Mouse (Mus musculus) liver, adult 2 months (tissue): ENCODE data around the gene Prok1. TPM values are rescaled to one million over a fixed set of nuclear protein-coding genes. Genes with fewer than 3 reads are reported as not detected.

Source experiments
- DNase-seq: peaks from one replicate; pipeline ENCODE4 v3.0.0-alpha.2; 2011; ENCODE audit warnings: low read depth, low spot score; ENCODE audit errors: extremely low read depth
- H3K27ac ChIP-seq: fragments of 200-500 bp; replicated peaks from 2 replicates; pipeline ENCODE4 v1.5.1; 2012; ENCODE audit warnings: low read depth, mild to moderate bottlenecking, control low read depth, inconsistent platforms, low read length; ENCODE audit not compliant: insufficient read depth
- H3K27me3 ChIP-seq: fragments of 200-500 bp; 2 replicates; pipeline ENCODE4 v1.6.1; 2012; ENCODE audit warnings: mild to moderate bottlenecking, moderate library complexity, low read length, inconsistent platforms; ENCODE audit not compliant: control insufficient read depth, insufficient read depth
- H3K36me3 ChIP-seq: fragments of 200-500 bp; 2 replicates; pipeline ENCODE4 v1.6.1; 2012; ENCODE audit warnings: low read length, inconsistent platforms; ENCODE audit not compliant: control insufficient read depth, insufficient read depth
- H3K4me1 ChIP-seq: fragments of 200-500 bp; 2 replicates; pipeline ENCODE4 v1.6.1; 2011; ENCODE audit warnings: low read length; ENCODE audit not compliant: control insufficient read depth, insufficient read depth
- H3K4me3 ChIP-seq: fragments of 200-500 bp; 2 replicates; pipeline ENCODE4 v1.5.1; 2011; ENCODE audit warnings: low read depth, mild to moderate bottlenecking, control low read depth, low read length, moderate library complexity; ENCODE audit not compliant: insufficient read depth
- H3K79me2 ChIP-seq: fragments of 200-500 bp; 2 replicates; pipeline ENCODE4 v1.6.1; 2012; ENCODE audit warnings: inconsistent platforms, mild to moderate bottlenecking, low read length, moderate library complexity; ENCODE audit not compliant: control insufficient read depth, insufficient read depth
- H3K9ac ChIP-seq: fragments of 200-500 bp; 2 replicates; pipeline ENCODE4 v1.6.1; 2012; ENCODE audit warnings: low read depth, mild to moderate bottlenecking, control low read depth, inconsistent platforms, low read length
- CTCF ChIP-seq: fragments of 200-500 bp; IDR thresholded peaks from 2 replicates; pipeline ENCODE4 v1.5.1; 2011; ENCODE audit warnings: low read depth, low read length, control low read depth
- POLR2A ChIP-seq: fragments of 200-500 bp; IDR thresholded peaks from 2 replicates; pipeline ENCODE4 v1.6.1; 2011; ENCODE audit warnings: low read length, control low read depth; ENCODE audit not compliant: insufficient read depth; ENCODE audit errors: extremely low read depth
- WGBS: fragments of 180-500 bp; shearing (Covaris S2); methylation state at CpG from one replicate; pipeline ENCODE4 v1.1.7; 2018; 5-methylcytosine and 5-hydroxymethylcytosine counted together
- polyA plus RNA-seq: library from polyadenylated mRNA; depleted of rRNA; stranded (reverse); fragments of >200 nt; gene quantifications from 2 replicates; pipeline ENCODE4 v1.2.3, GENCODE M21; 2012
- total RNA-seq: library from RNA; depleted of rRNA; stranded (reverse); fragments of >200 nt; gene quantifications from 2 replicates; pipeline ENCODE4 v1.2.3, GENCODE M21; 2014

Prok1 gene
- total and polyA plus RNA-seq, 2 experiments, result 1.2 to 5.6 TPM

- Histone ChIP-seq H3K4me1 (no peaks in the 10 kb centered on the region), H3K4me3 (no peak overlapping the region), H3K36me3 (no peaks in the 10 kb centered on the region), H3K27me3 (no peaks in the 10 kb centered on the region), H3K79me2 (no peaks in the 10 kb centered on the region), H3K27ac (no peak overlapping the region), H3K9ac (no peak overlapping the region)
- no peak for TF ChIP-seq POLR2A
- no peak for TF ChIP-seq CTCF
- DNase-seq, result no peak
- 80% methylated on average over 7 of the region's 7 CpGs for WGBS
Measured at GRCm38 (mm10) chr3:107207625-107208253, 31.8 kb downstream of the Prok1 start.

GRCm38 (mm10) chr3:107206490-107207150, 32.9 kb downstream of the Prok1 start:
- Histone ChIP-seq H3K4me1 (no peaks in the 10 kb centered on the region), H3K27ac (no peak overlapping the region), H3K79me2 (no peaks in the 10 kb centered on the region), H3K36me3 (no peaks in the 10 kb centered on the region), H3K4me3 (no peak overlapping the region), H3K27me3 (no peaks in the 10 kb centered on the region), H3K9ac (no peak overlapping the region)
- 58% methylated on average over 4 of the region's 4 CpGs for WGBS
- TF ChIP-seq POLR2A (no peak), CTCF (no peak)
- no peak for DNase-seq

- no peaks in the 10 kb centered on the region for H3K27me3 ChIP-seq
- no peaks in the 10 kb centered on the region for H3K36me3 ChIP-seq
- no peak overlapping the region for H3K27ac ChIP-seq
- peak; percentile 65 for DNase-seq
- no peak overlapping the region for H3K4me3 ChIP-seq
- H3K79me2 ChIP-seq, result no peaks in the 10 kb centered on the region
- no peak overlapping the region for H3K9ac ChIP-seq
- 6% methylated on average over 4 of the region's 4 CpGs for WGBS
- TF ChIP-seq CTCF (peak; percentile 79), POLR2A (no peak)
- H3K4me1 ChIP-seq, result no peaks in the 10 kb centered on the region
Measured at GRCm38 (mm10) chr3:107205994-107206393, 33.5 kb downstream of the Prok1 start.

GRCm38 (mm10) chr3:107205170-107205569, 34.3 kb downstream of the Prok1 start:
- Histone ChIP-seq H3K9ac (no peak overlapping the region), H3K27me3 (no peaks in the 10 kb centered on the region), H3K27ac (no peak overlapping the region), H3K4me1 (no peaks in the 10 kb centered on the region), H3K4me3 (no peak overlapping the region), H3K79me2 (no peaks in the 10 kb centered on the region), H3K36me3 (no peaks in the 10 kb centered on the region)
- TF ChIP-seq POLR2A, result no peak
- no peak for TF ChIP-seq CTCF
- DNase-seq, result no peak

DNA sequence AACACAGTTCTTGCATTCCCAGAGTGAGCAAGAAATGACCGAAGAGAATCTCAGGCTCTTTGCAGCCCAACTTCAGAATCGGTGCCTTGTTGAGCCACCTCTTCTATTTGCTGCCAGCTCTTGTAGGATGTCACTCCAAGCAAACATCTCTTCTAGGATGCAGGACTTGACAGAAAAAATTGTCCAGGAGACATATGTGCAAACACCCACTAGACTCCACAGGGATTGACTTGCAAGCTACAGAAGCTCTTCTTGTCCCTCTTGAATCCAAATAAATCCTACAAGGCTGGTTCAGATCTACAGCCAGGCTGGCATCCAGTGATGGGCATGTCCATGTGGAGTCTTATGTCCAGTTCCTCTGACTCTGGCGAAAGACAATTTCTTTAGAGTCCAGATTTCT, 35.1 kb downstream of the Prok1 start:
- 73% methylated on average over 3 of the region's 3 CpGs for WGBS
- Histone ChIP-seq H3K9ac (no peak overlapping the region), H3K36me3 (no peaks in the 10 kb centered on the region), H3K4me3 (no peak overlapping the region), H3K27ac (no peak overlapping the region), H3K27me3 (no peaks in the 10 kb centered on the region), H3K4me1 (no peaks in the 10 kb centered on the region), H3K79me2 (no peaks in the 10 kb centered on the region)
- DNase-seq, result no peak
- TF ChIP-seq POLR2A (no peak), CTCF (no peak)
